Mouse (Mus musculus) forebrain, embryonic 10.5 days (tissue): Measurements from ENCODE around the gene Cdrt4. TPM values are rescaled to one million over a fixed set of nuclear protein-coding genes. Genes with fewer than 3 reads are reported as not detected.

Experiments
- DNase-seq: peaks from one replicate; pipeline ENCODE4 v3.0.0-alpha.2; 2017; ENCODE audit warnings: low spot score; ENCODE audit errors: extremely low spot score
- H3K27ac ChIP-seq: fragments of 300-500 bp; sonication (generic); 2 replicates; pipeline ENCODE4 v1.5.1; 2016; ENCODE audit warnings: mild to moderate bottlenecking
- H3K27me3 ChIP-seq: fragments of 300-500 bp; sonication (generic); 2 replicates; pipeline ENCODE4 v1.6.1; 2016; ENCODE audit warnings: mild to moderate bottlenecking; ENCODE audit not compliant: poor library complexity, severe bottlenecking
- H3K36me3 ChIP-seq: fragments of 300-500 bp; sonication (generic); replicated peaks from 2 replicates; pipeline ENCODE4 v1.6.1; 2016; ENCODE audit warnings: mild to moderate bottlenecking, moderate library complexity
- H3K4me1 ChIP-seq: fragments of 300-500 bp; sonication (generic); 2 replicates; pipeline ENCODE4 v1.6.1; 2016
- H3K4me3 ChIP-seq: fragments of 300-500 bp; sonication (generic); 2 replicates; pipeline ENCODE4 v1.5.1; 2016; ENCODE audit warnings: mild to moderate bottlenecking, moderate library complexity
- H3K9me3 ChIP-seq: fragments of 300-500 bp; sonication (generic); 2 replicates; pipeline ENCODE4 v1.6.1; 2016; ENCODE audit warnings: mild to moderate bottlenecking, moderate library complexity
- WGBS: fragments of 180-500 bp; shearing (Covaris S2); methylation state at CpG from one replicate; pipeline ENCODE4 v1.1.7; 2016; 5-methylcytosine and 5-hydroxymethylcytosine counted together
- polyA plus RNA-seq: library from polyadenylated mRNA; unstranded; fragments of >200 nt; fragmentation: Nextera tagmentation; extraction: Ambion mirVana; gene quantifications from 2 replicates; pipeline ENCODE4 v1.2.1, GENCODE M21; 2016

Cdrt4 gene
- polyA plus RNA-seq, 1 experiment from 2014 or later = not detected

GRCm38 (mm10) chr11:62955186-62955585 is 4.2 kb downstream of the Cdrt4 start:
- Histone ChIP-seq H3K36me3 (no peaks in the 10 kb centered on the region), H3K4me3 (no peak overlapping the region), H3K27ac (no peak overlapping the region), H3K9me3 (peaks cover 11% of the 10 kb centered on the region; the same call in 1 of the 2 replicates), H3K27me3 (no peaks in the 10 kb centered on the region), H3K4me1 (no peaks in the 10 kb centered on the region)
- WGBS = 82% methylated on average over 5 of the region's 5 CpGs
- no peak for DNase-seq

DNA sequence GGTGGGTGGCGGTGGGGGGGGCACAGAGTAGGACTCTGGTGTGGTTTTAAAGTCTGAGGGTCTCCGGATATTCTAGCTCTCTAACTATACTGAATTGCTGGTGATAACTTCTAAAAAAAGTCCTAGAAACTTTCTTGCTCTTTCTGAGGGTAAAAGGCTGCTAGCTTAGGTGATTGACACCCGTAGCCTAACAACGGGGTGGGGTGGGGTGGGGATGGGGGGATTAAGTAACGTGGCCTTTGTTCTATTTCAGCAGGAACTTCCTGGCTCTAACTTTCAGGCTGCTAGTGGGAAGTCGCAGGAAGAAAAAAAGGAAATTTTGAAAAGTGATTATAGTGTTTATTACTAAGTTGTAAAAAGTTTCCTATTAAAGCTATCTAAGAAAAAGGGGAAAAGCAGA is 4.8 kb downstream of the Cdrt4 start:
- no peak for DNase-seq
- H3K27me3 ChIP-seq = no peaks in the 10 kb centered on the region
- H3K27ac ChIP-seq = no peak overlapping the region
- H3K4me1 ChIP-seq = no peaks in the 10 kb centered on the region
- 49% methylated on average over 6 of the region's 6 CpGs for WGBS
- H3K9me3 ChIP-seq = peaks cover 11% of the 10 kb centered on the region; the same call in 1 of the 2 replicates
- no peak overlapping the region for H3K4me3 ChIP-seq
- H3K36me3 ChIP-seq = no peaks in the 10 kb centered on the region

DNA sequence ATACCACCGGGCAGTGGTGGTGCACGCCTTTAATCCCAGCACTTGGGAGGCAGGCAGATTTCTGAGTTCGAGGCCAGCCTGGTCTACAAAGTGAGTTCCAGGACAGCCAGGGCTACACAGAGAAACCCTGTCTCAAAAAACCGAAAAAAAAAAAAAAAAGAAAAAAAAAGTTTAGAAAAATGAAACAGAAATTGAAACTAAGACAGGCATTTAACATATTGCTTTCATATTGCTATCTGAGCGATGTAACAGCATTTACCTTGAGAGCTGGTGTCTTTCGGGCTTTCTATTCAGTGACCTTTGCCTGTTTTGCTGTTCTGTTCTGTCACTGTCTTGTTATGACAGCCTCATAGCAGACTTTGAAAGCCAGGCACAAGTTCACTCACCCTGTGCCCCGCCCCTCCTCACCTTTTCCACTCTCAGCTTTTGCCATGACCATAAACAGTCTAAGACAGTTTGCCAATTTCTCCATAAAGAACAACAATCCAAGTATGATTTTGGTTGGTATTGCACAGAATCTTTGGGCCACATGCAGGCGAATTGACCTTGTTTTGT is 6.7 kb downstream of the Cdrt4 start:
- H3K4me3 ChIP-seq = no peak overlapping the region
- no peak for DNase-seq
- no peak overlapping the region for H3K27ac ChIP-seq
- H3K9me3 ChIP-seq = peaks cover 11% of the 10 kb centered on the region; the same call in 1 of the 2 replicates
- WGBS = 93% methylated on average over 8 of the region's 8 CpGs
- H3K4me1 ChIP-seq = no peaks in the 10 kb centered on the region
- H3K27me3 ChIP-seq = no peaks in the 10 kb centered on the region
- H3K36me3 ChIP-seq = no peaks in the 10 kb centered on the region

GRCm38 (mm10) chr11:62963292-62963691 is 12.3 kb downstream of the Cdrt4 start:
- no peak for DNase-seq
- Histone ChIP-seq H3K27ac (no peak overlapping the region), H3K36me3 (no peaks in the 10 kb centered on the region), H3K4me3 (no peak overlapping the region), H3K4me1 (peaks cover 21% of the 10 kb centered on the region), H3K27me3 (peaks cover 4% of the 10 kb centered on the region; the same call in 1 of the 2 replicates), H3K9me3 (no peaks in the 10 kb centered on the region)
- WGBS = 81% methylated on average over 4 of the region's 4 CpGs

GRCm38 (mm10) chr11:62966424-62966764 is 15.4 kb downstream of the Cdrt4 start:
- Histone ChIP-seq H3K27ac (peak overlapping the region; percentile 87), H3K9me3 (no peaks in the 10 kb centered on the region), H3K4me3 (peak overlapping the region; percentile 41), H3K4me1 (peaks cover 21% of the 10 kb centered on the region), H3K36me3 (no peaks in the 10 kb centered on the region), H3K27me3 (peaks cover 4% of the 10 kb centered on the region; the same call in 1 of the 2 replicates)
- no peak for DNase-seq
- 44% methylated on average over 3 of the region's 3 CpGs for WGBS

DNA sequence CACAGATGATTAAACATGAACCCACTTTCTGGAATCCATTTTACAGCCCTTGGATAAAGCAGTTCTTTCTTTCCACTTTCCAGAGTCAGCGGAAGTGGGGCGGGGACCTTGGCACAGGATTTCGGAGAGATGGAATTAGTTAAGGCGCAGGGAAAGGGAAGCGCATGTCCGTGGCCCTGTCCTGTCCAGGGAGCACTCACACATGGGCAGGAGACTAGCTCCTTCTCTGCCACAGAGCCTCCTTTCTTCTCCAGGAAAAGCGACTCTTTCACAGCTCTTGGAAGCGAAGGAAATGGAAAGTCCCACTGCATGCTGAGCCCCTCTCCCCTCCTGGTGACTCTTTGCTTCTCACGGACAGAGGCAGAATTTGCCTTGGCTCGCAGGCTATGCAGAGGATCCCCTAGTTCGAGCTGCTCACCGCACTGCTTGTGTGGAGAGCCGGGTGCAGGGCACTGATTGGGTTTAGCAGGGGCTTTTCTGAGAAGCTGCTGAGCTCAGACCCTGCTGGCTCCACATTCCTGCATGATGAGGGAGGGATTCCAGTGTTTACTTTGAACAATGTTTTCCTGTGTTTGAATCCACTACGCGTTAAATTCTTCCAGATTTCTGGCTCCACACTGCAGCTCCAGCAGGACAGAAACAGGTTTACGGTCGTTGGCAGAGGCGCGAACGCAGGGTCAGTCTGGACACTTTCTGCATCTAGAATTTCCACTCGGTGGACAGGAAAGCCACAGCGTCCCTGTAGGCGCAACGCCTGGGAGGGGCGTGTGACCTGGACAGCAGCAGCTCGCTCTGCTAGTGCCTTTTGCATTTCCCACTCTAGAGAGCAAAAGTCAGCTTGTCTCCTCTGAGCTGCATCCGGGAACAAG is 16.0 kb downstream of the Cdrt4 start:
- H3K9me3 ChIP-seq = no peaks in the 10 kb centered on the region
- peak overlapping the region; percentile 41 for H3K4me3 ChIP-seq
- peaks cover 4% of the 10 kb centered on the region; the same call in 1 of the 2 replicates for H3K27me3 ChIP-seq
- peaks cover 21% of the 10 kb centered on the region for H3K4me1 ChIP-seq
- WGBS = 5% methylated on average over 27 of the region's 27 CpGs
- peak; percentile 57 for DNase-seq
- peak overlapping the region; percentile 87 for H3K27ac ChIP-seq
- H3K36me3 ChIP-seq = no peaks in the 10 kb centered on the region

DNA sequence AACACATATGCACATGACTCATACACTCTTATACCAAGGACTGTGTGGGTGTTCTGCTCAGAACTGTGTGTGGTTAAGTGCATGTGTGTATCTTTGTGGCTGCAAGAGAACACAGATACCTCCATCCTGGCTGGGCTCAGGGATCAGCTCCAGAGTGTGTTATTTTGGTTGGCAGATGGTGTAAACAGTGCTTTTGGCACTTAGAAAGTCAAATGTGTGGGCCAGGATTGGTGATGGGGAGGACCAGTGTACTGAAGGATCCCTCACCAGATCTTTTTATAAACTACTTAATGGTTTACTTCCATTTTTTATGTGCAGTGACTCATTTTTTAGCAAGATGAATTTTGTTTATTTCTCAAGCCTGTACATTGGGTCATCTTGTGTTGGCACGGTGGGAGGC is 26.2 kb downstream of the Cdrt4 start:
- Histone ChIP-seq H3K36me3 (no peaks in the 10 kb centered on the region), H3K4me3 (no peak overlapping the region), H3K9me3 (peaks cover 4% of the 10 kb centered on the region; the same call in 1 of the 2 replicates), H3K4me1 (no peaks in the 10 kb centered on the region), H3K27ac (no peak overlapping the region), H3K27me3 (no peaks in the 10 kb centered on the region)
- 96% methylated on average over 1 of the region's 1 CpGs for WGBS
- no peak for DNase-seq

GRCm38 (mm10) chr11:62978886-62979285 is 27.9 kb downstream of the Cdrt4 start:
- Histone ChIP-seq H3K36me3 (no peaks in the 10 kb centered on the region), H3K4me3 (no peak overlapping the region), H3K27ac (no peak overlapping the region), H3K9me3 (peaks cover 4% of the 10 kb centered on the region; the same call in 1 of the 2 replicates), H3K4me1 (peaks cover 11% of the 10 kb centered on the region), H3K27me3 (no peaks in the 10 kb centered on the region)
- DNase-seq = no peak
- 86% methylated on average over 6 of the region's 6 CpGs for WGBS

- H3K27ac ChIP-seq = no peak overlapping the region
- H3K27me3 ChIP-seq = no peaks in the 10 kb centered on the region
- no peak overlapping the region for H3K4me3 ChIP-seq
- 92% methylated on average over 3 of the region's 3 CpGs for WGBS
- no peaks in the 10 kb centered on the region for H3K36me3 ChIP-seq
- peaks cover 4% of the 10 kb centered on the region; the same call in 1 of the 2 replicates for H3K9me3 ChIP-seq
- no peak for DNase-seq
- peaks cover 36% of the 10 kb centered on the region for H3K4me1 ChIP-seq
Observed at GRCm38 (mm10) chr11:62981729-62982128, 30.7 kb downstream of the Cdrt4 start.

GRCm38 (mm10) chr11:62983793-62984192 is 32.8 kb downstream of the Cdrt4 start:
- 2% methylated on average over 3 of the region's 3 CpGs for WGBS
- no peaks in the 10 kb centered on the region for H3K36me3 ChIP-seq
- peaks cover 36% of the 10 kb centered on the region for H3K4me1 ChIP-seq
- DNase-seq = peak; percentile 20
- H3K4me3 ChIP-seq = no peak overlapping the region
- no peaks in the 10 kb centered on the region for H3K27me3 ChIP-seq
- peaks cover 4% of the 10 kb centered on the region; the same call in 1 of the 2 replicates for H3K9me3 ChIP-seq
- H3K27ac ChIP-seq = 0 out of 2 replicates have a peak overlapping the region, but pooled peaks have one; percentile 31

- H3K36me3 ChIP-seq = no peaks in the 10 kb centered on the region
- 87% methylated on average over 3 of the region's 3 CpGs for WGBS
- H3K9me3 ChIP-seq = peaks cover 4% of the 10 kb centered on the region; the same call in 1 of the 2 replicates
- H3K27ac ChIP-seq = no peak overlapping the region
- H3K4me3 ChIP-seq = no peak overlapping the region
- peaks cover 36% of the 10 kb centered on the region for H3K4me1 ChIP-seq
- no peak for DNase-seq
- no peaks in the 10 kb centered on the region for H3K27me3 ChIP-seq
Observed at GRCm38 (mm10) chr11:62984365-62984764, 33.4 kb downstream of the Cdrt4 start.

DNA sequence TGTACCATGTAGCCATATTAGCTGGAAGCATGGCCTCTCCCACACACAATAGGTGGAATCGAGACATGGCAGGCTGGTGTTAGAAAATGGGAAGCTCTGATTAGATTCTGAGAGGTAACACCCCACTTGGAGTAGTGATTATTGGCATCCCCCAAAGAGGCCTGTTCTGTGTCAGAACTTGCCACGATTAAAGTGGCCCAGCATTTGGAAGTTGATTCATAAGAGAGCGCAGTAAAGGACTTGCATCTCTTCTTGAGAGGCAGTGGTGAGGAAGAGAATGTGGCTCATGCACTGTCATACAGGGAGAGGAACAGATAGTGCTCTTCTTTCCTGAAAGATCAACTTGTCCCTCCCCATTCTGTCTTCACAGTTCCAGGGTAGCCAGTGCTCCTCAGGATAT is 34.1 kb downstream of the Cdrt4 start:
- no peak overlapping the region for H3K4me3 ChIP-seq
- no peaks in the 10 kb centered on the region for H3K36me3 ChIP-seq
- H3K4me1 ChIP-seq = peaks cover 36% of the 10 kb centered on the region
- H3K27me3 ChIP-seq = no peaks in the 10 kb centered on the region
- DNase-seq = no peak
- 90% methylated on average over 3 of the region's 3 CpGs for WGBS
- H3K9me3 ChIP-seq = peaks cover 4% of the 10 kb centered on the region; the same call in 1 of the 2 replicates
- H3K27ac ChIP-seq = peak overlapping the region; percentile 40; the same call in 1 of the 2 replicates

GRCm38 (mm10) chr11:62986578-62986977 is 35.6 kb downstream of the Cdrt4 start:
- Histone ChIP-seq H3K4me1 (peaks cover 36% of the 10 kb centered on the region), H3K27ac (no peak overlapping the region), H3K4me3 (no peak overlapping the region), H3K36me3 (no peaks in the 10 kb centered on the region), H3K9me3 (no peaks in the 10 kb centered on the region), H3K27me3 (no peaks in the 10 kb centered on the region)
- no peak for DNase-seq
- 82% methylated on average over 4 of the region's 4 CpGs for WGBS
